Mouse (Mus musculus): Measurements from ENCODE around the gene Gm9936.
"Not testable (repeated sequence)": the region's sequence is repeated elsewhere in the genome, so short reads cannot be mapped to it uniquely, and the experiment has no call there.

Gm9936 gene

GRCm38 (mm10) chr5:114858582-114858981, at the start of gene Gm9936:
Gm9936 (minus strand) TSS chr5:114858682.
- DNase-seq (ENCODE audit: low spot score in 2 of 2), result no peak

GRCm38 (mm10) chr5:114902413-114902812, 43.9 kb upstream of the Gm9936 start:
- peak in 1 of 2 experiments; percentile 20 for DNase-seq (ENCODE audit: low spot score in 2 of 2)

- DNase-seq (ENCODE audit: low spot score in 2 of 2), result no peak
These were observed 40.4 kb upstream of the Gm9936 start for GRCm38 (mm10) chr5:114898857-114899256.

DNA sequence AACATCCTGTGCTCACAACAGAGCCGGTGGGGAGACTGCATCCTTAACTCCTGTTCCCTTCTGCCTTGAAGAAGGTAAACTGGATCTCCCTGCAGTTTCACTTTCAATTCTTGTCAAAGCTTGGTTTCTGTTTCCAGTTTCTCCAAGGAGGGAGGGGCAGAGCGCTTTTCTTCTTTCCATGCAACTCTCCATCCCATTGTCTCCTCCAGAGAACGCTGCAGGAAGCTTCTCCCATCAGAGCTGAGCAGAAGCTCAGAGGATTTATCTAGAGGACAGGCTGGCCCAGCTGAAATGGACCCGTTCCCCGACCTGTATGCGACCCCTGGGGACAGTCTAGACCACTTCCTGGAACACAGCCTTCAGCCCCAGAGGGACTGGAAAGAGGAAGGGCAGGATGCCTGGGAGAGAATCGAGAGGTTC, 38.9 kb upstream of the Gm9936 start:
- DNase-seq (ENCODE audit: low spot score in 2 of 2), result no peak

- DNase-seq (ENCODE audit: low spot score in 2 of 2), result no peak
These were observed 38.3 kb upstream of the Gm9936 start, which contains the start of gene Oasl2 for GRCm38 (mm10) chr5:114896688-114897373. Oasl2 (plus strand) TSS chr5:114896936.

GRCm38 (mm10) chr5:114895542-114895941, 37.1 kb upstream of the Gm9936 start:
- no peak for DNase-seq (ENCODE audit: low spot score in 2 of 2)

GRCm38 (mm10) chr5:114888995-114889394, 30.5 kb upstream of the Gm9936 start:
- no peak for DNase-seq (ENCODE audit: low spot score in 2 of 2)

GRCm38 (mm10) chr5:114886801-114887200, 28.3 kb upstream of the Gm9936 start:
- DNase-seq (ENCODE audit: low spot score in 2 of 2), result no peak

GRCm38 (mm10) chr5:114883022-114883421, 24.5 kb upstream of the Gm9936 start:
- DNase-seq (ENCODE audit: low spot score in 2 of 2), result no peak

DNA sequence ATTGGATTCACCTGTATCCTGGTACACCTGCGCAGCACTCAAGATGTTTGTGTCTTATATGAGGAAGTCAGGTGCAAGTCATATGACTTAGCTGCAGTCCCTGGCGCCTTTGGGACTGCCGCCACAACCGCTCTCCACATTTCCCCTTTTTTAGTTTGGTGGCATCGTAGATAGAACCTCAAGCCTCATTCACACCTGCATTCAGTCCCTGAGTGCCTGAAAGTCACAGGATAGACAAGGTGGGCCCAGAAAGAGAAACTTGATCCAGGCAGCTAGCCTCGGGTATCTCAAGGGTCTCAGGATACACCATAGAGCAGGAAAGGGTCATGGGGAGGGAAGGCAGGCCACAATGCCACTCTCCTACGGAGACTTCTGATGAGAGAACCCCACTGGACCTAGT, 23.8 kb upstream of the Gm9936 start:
- not testable (repeated sequence) for DNase-seq (ENCODE audit: low spot score in 2 of 2)

DNA sequence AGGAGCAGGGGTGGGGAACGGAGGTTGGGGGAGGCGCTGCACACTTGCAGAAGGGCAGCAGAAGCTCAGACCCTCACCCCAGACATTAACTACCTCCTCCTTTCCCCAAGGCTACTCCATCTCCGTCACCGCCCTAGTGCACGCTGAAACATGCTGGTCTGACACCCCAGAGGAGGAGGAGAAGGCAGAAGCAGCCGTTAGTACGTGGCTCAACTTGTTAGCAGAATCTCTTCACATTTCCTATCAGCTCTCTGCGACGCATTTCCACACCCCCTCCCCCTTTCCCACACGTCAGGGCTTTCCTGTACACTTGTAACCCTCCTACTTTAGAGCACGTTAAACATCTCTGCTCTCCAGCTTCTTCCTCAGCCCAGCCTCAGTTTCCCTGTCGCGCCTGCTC, 20.9 kb upstream of the Gm9936 start:
- no peak for DNase-seq (ENCODE audit: low spot score in 2 of 2)

DNA sequence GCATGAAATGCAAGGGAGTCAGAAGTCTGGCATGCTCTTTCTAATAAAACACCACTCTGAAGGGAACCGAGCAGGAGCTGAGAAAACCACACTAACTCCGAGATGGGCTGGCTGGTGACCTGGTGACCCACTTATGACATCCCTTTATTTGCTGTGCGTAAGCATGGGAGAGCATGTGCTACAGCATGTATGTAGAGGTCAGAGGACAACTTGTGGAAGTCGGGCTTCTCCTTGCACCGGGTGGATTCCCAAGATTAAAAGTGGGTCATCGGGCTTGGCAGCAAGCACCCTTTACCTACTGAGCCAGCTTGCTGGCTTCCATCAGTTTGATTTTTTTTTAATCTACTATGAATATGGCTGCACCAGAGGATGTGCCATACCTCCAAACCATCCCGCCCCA, 19.0 kb upstream of the Gm9936 start:
- no peak for DNase-seq (ENCODE audit: low spot score in 2 of 2)

GRCm38 (mm10) chr5:114876331-114876730, 17.8 kb upstream of the Gm9936 start:
- no peak for DNase-seq (ENCODE audit: low spot score in 2 of 2)

DNA sequence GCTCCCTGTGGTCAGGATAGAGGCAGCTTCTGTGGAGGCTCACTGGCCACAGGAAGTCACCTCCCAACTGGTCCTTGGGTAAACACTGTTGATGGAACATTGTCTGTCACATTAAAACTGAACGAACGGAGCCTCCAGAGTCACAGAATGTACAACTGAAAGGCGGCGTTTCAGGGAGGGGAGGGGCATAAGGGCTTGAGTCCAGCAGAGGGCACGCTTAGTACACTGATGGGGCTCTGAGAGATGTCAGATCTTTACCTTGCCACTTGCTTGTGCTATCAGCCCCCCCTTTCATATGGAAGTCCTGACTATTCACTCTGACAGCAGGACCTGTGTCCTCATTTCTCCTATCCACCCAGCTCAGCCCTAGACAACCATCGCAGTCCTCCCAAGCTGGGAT, 17.4 kb upstream of the Gm9936 start:
- DNase-seq (ENCODE audit: low spot score in 2 of 2), result no peak

- DNase-seq (ENCODE audit: low spot score in 2 of 2), result no peak
These were observed 6.8 kb upstream of the Gm9936 start for GRCm38 (mm10) chr5:114865279-114865678.

GRCm38 (mm10) chr5:114864813-114865212, 6.3 kb upstream of the Gm9936 start:
- no peak for DNase-seq (ENCODE audit: low spot score in 2 of 2)

GRCm38 (mm10) chr5:114861730-114862129, 3.2 kb upstream of the Gm9936 start:
- no peak for DNase-seq (ENCODE audit: low spot score in 2 of 2)

DNA sequence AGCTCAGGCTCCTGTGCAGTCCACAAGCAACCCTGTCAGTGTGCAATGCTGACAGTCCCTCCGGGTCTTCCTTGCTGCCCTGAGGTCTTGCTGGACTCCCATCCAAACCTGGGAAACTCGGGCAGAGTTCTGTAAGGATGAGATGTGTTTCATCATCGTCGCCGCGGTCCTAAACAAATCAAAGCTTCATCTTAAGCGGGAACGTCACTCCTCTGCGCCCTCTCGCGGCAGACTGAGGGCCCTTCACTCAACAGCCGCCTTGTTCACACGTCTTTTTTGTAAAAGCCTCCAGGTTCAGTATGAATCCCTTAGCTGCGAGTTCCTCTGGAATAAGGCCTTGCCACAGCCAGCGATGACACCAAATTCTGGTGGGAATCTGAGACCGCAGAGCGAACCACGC, 771 bp upstream of the Gm9936 start:
- peak; percentile 35 to 68 for DNase-seq (ENCODE audit: low spot score in 2 of 2)

GRCm38 (mm10) chr5:114853364-114853763, 5.1 kb downstream of the Gm9936 start, which contains the start of gene 4930519G04Rik:
4930519G04Rik (plus strand) TSS chr5:114853664.
- DNase-seq (ENCODE audit: low spot score in 2 of 2), result not testable (repeated sequence)

- no peak for DNase-seq (ENCODE audit: low spot score in 2 of 2)
These were observed 6.8 kb downstream of the Gm9936 start for GRCm38 (mm10) chr5:114851565-114852236.

DNA sequence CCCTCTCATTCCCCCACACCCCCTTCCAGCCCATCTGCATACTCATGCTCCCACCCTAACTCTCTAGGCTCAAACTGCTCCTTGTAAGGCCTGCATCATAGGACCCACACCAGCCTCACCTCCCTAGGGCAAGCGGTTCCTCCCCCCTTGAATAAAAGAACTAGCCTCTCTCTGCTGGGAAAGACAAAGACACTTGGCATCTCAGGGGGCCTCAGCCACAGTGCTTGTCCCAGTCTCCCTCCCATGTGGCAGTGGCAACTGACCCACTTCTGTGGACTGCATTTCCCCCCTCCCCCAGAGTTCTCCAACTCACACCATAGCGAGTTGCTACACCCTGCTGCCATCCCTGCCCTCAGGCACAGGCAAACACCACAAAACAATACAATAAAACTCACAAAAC, 14.1 kb downstream of the Gm9936 start:
- not testable (repeated sequence) for DNase-seq (ENCODE audit: low spot score in 2 of 2)

- no peak for DNase-seq (ENCODE audit: low spot score in 2 of 2)
These were observed 15.8 kb downstream of the Gm9936 start for GRCm38 (mm10) chr5:114842674-114843073.

DNA sequence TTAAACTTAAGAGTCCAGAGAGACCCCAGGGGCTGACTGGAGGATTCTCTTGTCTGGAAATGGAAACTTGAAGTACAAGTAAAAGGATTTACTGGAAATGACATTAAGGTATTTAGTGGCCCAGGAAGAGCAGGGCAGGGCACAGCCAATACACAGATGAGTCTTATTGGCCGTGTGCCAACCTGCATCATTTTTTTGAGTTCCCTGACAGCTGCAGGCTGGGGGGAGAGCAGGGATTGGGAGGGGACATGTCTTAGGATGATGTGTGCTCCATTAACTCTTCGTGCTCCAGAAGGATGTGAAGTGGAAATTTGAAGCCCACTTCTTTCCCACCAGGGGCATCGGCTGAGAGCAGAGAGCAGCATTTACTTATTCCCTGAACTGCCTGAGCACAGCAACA, 16.3 kb downstream of the Gm9936 start:
- DNase-seq (ENCODE audit: low spot score in 2 of 2), result not testable (repeated sequence)

Data from frontal cortex, postnatal 10 days (tissue).